Mouse (Mus musculus) hindbrain, embryonic 15.5 days (tissue): Measurements from ENCODE around the gene Fer1l4. TPM values are rescaled to one million over a fixed set of nuclear protein-coding genes. Genes with fewer than 3 reads are reported as not detected.
A peak's percentile ranks its signal among the peaks of the same experiment; 100 is the strongest.

ENCODE experiments used
- ATAC-seq: fragments of 200-750 bp; cut with Nextera tagmentation; 2 replicates; pipeline ENCODE4 v1.8.0; 2017; ENCODE audit warnings: low read depth, moderate number of reproducible peaks, moderate TSS enrichment; ENCODE audit not compliant: low FRiP score
- H3K27ac ChIP-seq: fragments of 300-500 bp; sonication (generic); replicated peaks from 2 replicates; pipeline ENCODE4 v1.5.1; 2015; ENCODE audit warnings: mild to moderate bottlenecking, inconsistent platforms
- H3K27me3 ChIP-seq: fragments of 300-500 bp; sonication (generic); 2 replicates; pipeline ENCODE4 v1.6.1; 2015; ENCODE audit warnings: control low read depth, inconsistent platforms
- H3K36me3 ChIP-seq: fragments of 300-500 bp; sonication (generic); 2 replicates; pipeline ENCODE4 v1.6.1; 2015; ENCODE audit warnings: control low read depth, inconsistent platforms
- H3K4me1 ChIP-seq: fragments of 300-500 bp; sonication (generic); replicated peaks from 2 replicates; pipeline ENCODE4 v1.6.1; 2015; ENCODE audit warnings: control low read depth, inconsistent platforms
- H3K4me2 ChIP-seq: fragments of 300-500 bp; sonication (generic); 2 replicates; pipeline ENCODE4 v1.6.1; 2015; ENCODE audit warnings: moderate library complexity, mild to moderate bottlenecking, inconsistent platforms
- H3K4me3 ChIP-seq: fragments of 300-500 bp; sonication (generic); 2 replicates; pipeline ENCODE4 v1.5.1; 2015; ENCODE audit warnings: mild to moderate bottlenecking, inconsistent platforms
- H3K9ac ChIP-seq: fragments of 300-500 bp; sonication (generic); 2 replicates; pipeline ENCODE4 v1.6.1; 2015; ENCODE audit warnings: inconsistent platforms
- H3K9me3 ChIP-seq: fragments of 300-500 bp; sonication (generic); 2 replicates; pipeline ENCODE4 v1.6.1; 2016; ENCODE audit warnings: control low read depth, inconsistent platforms
- WGBS: fragments of 180-500 bp; shearing (Covaris S2); methylation state at CpG from one replicate; pipeline ENCODE4 v1.1.7; 2015; 5-methylcytosine and 5-hydroxymethylcytosine counted together
- polyA plus RNA-seq: library from polyadenylated mRNA; unstranded; fragments of >200 nt; fragmentation: Nextera tagmentation; extraction: Ambion mirVana; gene quantifications from 2 replicates; pipeline ENCODE4 v1.2.1, GENCODE M21; 2015

The Fer1l4 gene
- polyA plus RNA-seq, 1 experiment from 2014 or later: not detected

DNA sequence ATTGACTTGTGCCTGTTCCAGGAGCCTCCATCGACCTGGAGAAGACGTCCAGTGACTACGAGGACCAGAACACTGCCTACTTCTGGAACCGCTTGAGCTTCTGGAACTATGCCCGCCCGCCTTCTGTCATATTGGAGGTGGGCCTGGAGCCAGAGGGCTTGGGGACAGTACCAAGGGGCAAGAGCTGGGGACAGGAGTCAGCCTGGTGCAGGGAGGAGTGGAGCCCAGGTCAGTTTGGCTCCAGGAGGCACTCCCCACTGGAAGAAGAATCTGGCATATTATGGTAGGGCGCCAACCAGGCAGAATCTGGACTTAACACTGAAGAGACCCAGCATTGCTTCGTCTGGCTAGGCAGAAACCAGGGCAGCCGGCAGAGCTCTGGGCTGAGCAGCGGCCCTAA is 15.2 kb upstream of the Fer1l4 start:
- no peak overlapping the region for H3K4me2 ChIP-seq
- no peak overlapping the region for H3K4me3 ChIP-seq
- peaks cover 45% of the 10 kb centered on the region for H3K36me3 ChIP-seq
- H3K27me3 ChIP-seq: no peaks in the 10 kb centered on the region
- WGBS: 90% methylated on average over 10 of the region's 10 CpGs
- H3K9me3 ChIP-seq: no peaks in the 10 kb centered on the region
- ATAC-seq: no peak
- H3K9ac ChIP-seq: no peak overlapping the region
- H3K27ac ChIP-seq: no peak overlapping the region
- H3K4me1 ChIP-seq: peaks cover 17% of the 10 kb centered on the region

DNA sequence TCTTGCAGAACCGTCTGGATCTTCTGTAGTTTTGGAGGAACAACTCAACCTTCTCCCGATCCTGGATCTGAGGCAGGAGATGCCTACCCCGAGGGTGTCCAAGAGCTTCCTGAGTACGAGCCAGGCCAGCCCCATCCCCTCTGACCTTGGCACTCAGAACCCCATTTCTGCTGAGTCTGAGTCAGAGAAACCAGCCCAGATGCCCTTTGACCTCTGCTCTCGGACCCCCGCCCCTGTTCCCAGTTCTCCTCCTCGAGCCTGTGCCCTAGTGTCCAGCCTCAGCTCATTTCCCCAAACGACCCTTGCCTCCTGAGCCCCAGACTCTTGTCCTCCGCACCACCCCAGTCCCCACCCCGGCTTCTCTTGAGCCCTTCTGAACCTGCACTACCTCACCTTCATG is 13.4 kb upstream of the Fer1l4 start:
- Histone ChIP-seq H3K4me1 (peaks cover 17% of the 10 kb centered on the region), H3K4me3 (peak overlapping the region; percentile 79), H3K27ac (no peak overlapping the region), H3K4me2 (peak overlapping the region; percentile 95), H3K36me3 (peaks cover 29% of the 10 kb centered on the region), H3K9me3 (no peaks in the 10 kb centered on the region), H3K9ac (peak overlapping the region; percentile 72), H3K27me3 (no peaks in the 10 kb centered on the region)
- 31% methylated on average over 10 of the region's 10 CpGs for WGBS
- no peak; the same call in 1 of the 2 replicates for ATAC-seq

DNA sequence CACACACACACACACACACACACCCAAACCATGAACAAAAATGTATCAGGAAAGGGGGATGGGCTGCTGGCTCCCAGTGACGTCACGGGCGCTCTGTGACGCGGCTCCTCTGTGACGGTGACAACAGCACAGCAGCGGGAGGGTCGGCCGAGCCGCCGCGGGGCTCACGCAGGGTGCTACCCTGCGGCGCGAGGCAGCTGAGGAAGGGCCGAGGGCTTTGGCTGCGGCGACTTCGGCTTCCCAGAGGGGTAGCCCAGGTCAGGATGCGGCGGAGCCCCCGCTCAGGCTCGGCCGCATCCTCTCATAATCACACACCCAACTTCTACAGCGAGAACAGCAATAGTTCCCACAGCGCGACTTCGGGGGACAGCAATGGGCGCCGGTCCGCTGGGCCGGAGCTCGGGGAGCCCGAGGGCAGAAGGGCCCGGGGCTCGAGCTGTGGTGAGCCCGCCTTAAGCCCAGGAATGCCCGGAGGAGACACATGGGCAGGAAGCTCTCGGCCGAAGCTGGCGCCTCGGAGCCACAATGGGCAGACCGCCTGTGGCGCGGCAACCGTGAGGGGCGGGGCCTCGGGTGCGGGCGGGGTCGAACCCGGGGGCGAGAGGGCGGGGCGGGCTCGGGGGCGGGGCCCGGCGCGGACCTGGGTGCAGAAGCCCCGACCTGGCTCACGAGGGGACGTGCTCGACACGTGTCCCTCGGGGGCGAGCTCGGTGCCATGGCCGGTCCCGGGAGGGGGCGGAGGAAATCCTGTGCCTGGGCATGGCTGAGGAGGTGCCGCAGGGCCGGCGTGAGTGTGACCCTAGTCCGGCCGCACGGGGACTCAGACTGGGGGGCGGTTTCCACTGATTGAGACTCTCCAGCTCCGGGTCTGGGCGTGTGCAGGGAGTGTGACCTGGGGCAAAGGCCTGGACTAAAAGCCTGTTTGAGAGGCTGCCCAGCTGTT is 12.6 kb upstream of the Fer1l4 start, which contains the start of gene Spag4:
TSS of gene Spag4 (plus strand) at position 77 of the 943 bp plus-strand sequence.
- peak within 1 kb of the TSS; percentile 82 for H3K27ac ChIP-seq
- no peaks in the 10 kb centered on the region for H3K27me3 ChIP-seq
- peaks cover 22% of the 10 kb centered on the region for H3K36me3 ChIP-seq
- WGBS: under 1% methylated on average over 69 of the region's 81 CpGs
- peaks cover 17% of the 10 kb centered on the region for H3K4me1 ChIP-seq
- H3K9ac ChIP-seq: peak within 1 kb of the TSS; percentile 72
- H3K4me3 ChIP-seq: peak within 1 kb of the TSS; percentile 79
- H3K4me2 ChIP-seq: peak within 1 kb of the TSS; percentile 95
- H3K9me3 ChIP-seq: no peaks in the 10 kb centered on the region
- peak; percentile 80 for ATAC-seq

DNA sequence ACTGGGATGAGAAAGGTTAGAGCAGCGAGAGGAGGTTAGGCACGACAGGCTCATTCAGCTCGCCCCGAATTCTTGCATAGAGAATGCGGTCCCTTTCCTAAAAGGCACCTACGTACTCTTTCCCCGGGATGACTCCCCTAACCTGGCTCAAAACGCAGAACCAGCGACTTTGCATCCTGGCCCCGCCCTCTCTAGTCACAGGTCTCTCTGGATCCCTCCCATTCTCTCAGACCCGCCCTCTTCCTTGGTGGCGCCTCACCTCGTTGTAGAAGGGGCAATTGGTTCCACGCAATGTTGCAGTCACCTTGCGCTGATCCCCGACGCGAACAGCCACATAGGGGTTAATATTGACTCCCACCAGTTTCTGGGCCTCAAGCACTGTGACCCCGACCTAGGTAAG is 4.8 kb downstream of the Fer1l4 start:
- no peak for ATAC-seq
- H3K27me3 ChIP-seq: peaks cover 10% of the 10 kb centered on the region; the same call in 1 of the 2 replicates

DNA sequence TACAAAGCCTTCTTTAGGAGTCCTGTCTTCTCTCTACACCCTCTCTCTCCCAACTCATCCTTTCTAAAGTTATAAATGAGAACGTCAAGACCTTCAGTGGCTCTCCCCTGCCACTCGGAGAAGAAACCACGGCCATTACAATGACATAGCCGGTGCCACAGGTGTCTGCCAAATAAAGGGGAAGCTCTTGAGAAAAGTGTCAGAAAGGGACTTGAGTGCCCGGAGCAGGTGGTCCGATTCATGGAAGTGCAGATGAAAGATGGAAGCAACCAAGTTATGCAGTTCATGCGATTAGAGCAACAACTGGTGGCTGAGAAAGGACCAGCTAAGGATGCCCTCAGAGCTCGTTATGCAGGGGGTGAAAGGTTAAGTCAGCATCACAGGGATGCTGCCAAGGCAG is 9.8 kb downstream of the Fer1l4 start:
- no peak overlapping the region for H3K9ac ChIP-seq
- H3K4me2 ChIP-seq: no peak overlapping the region
- WGBS: 86% methylated on average over 8 of the region's 8 CpGs
- peaks cover 10% of the 10 kb centered on the region; the same call in 1 of the 2 replicates for H3K27me3 ChIP-seq
- no peak overlapping the region for H3K27ac ChIP-seq
- H3K4me3 ChIP-seq: no peak overlapping the region
- no peaks in the 10 kb centered on the region for H3K36me3 ChIP-seq
- H3K4me1 ChIP-seq: 0 out of 2 replicates have a peak, but pooled peaks cover 3% of the 10 kb centered on the region
- no peak for ATAC-seq
- H3K9me3 ChIP-seq: no peaks in the 10 kb centered on the region

More for the DNA sequence above, 4.8 kb downstream of the Fer1l4 start:
- H3K4me3 ChIP-seq: no peak overlapping the region
- H3K9ac ChIP-seq: no peak overlapping the region
- no peaks in the 10 kb centered on the region for H3K9me3 ChIP-seq
- 0 out of 2 replicates have a peak, but pooled peaks cover 5% of the 10 kb centered on the region for H3K4me1 ChIP-seq
- H3K36me3 ChIP-seq: no peaks in the 10 kb centered on the region
- H3K4me2 ChIP-seq: peak overlapping the region; percentile 31; the same call in 1 of the 2 replicates
- no peak overlapping the region for H3K27ac ChIP-seq
- 7% methylated on average over 19 of the region's 19 CpGs for WGBS

DNA sequence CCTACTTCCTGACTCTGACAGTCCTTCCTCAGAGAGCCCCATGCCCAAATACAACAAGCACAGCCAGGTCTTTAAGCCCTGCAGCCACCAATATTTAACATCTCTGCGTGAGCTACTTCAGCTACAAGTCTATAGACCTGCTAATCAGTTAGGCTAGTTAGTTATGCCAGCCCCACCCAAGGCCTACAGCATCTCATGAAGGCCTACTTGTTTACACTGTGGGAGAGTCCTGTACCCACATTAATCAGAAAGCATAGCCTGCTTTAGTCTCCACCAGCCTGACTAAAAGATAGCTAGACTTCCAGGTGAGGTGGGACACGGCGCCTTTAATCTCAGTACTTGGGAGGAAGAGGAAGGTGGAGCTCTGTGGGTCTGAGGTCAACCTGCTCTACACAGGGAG is 13.4 kb downstream of the Fer1l4 start:
- no peak for ATAC-seq
- no peak overlapping the region for H3K27ac ChIP-seq
- no peak overlapping the region for H3K9ac ChIP-seq
- H3K27me3 ChIP-seq: no peaks in the 10 kb centered on the region
- H3K4me2 ChIP-seq: no peak overlapping the region
- 97% methylated on average over 3 of the region's 3 CpGs for WGBS
- H3K4me1 ChIP-seq: no peaks in the 10 kb centered on the region
- no peak overlapping the region for H3K4me3 ChIP-seq
- H3K9me3 ChIP-seq: no peaks in the 10 kb centered on the region
- no peaks in the 10 kb centered on the region for H3K36me3 ChIP-seq

DNA sequence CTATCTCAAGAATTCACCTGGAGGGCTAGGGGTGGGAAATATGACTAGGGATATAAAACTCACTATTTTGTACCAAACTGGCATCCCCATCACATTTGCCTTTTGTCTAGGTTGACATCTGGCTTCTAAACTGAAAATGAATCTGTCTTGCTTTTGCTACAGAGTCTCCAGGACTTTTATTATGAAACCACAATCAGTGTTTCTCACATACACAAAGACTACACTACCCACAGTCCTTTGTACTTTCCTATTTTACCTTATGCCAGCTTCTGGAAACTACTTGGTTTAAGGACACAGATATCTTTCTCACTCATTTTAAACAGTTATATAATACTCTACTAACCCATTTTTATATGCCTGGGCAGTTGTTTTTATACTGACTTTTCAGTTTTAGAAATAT is 27.3 kb downstream of the Fer1l4 start:
- Histone ChIP-seq H3K9ac (no peak overlapping the region), H3K9me3 (no peaks in the 10 kb centered on the region), H3K4me2 (no peak overlapping the region), H3K27ac (no peak overlapping the region), H3K4me3 (no peak overlapping the region), H3K27me3 (no peaks in the 10 kb centered on the region), H3K36me3 (no peaks in the 10 kb centered on the region), H3K4me1 (no peaks in the 10 kb centered on the region)
- ATAC-seq: no peak

DNA sequence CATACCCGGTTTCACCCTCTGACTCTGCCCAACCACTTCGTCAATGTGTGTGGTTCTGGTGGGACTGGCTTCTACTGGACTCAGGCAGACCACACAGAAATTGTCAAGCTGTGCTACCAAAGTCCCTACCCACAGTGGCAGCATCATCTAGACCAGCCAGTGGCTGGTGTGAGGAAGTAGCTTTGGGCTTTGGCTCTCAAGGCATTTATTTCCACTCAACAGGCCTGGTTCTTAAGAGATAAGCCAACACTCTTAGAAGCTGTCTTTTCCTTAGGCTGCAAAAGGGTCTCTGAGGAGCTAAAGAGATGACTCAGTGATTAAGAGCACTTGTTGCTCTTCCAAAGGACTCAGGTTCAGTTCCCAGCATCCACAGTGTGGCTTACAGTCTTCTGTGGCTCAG is 31.0 kb downstream of the Fer1l4 start:
- no peak overlapping the region for H3K27ac ChIP-seq
- ATAC-seq: no peak
- 90% methylated on average over 2 of the region's 2 CpGs for WGBS

DNA sequence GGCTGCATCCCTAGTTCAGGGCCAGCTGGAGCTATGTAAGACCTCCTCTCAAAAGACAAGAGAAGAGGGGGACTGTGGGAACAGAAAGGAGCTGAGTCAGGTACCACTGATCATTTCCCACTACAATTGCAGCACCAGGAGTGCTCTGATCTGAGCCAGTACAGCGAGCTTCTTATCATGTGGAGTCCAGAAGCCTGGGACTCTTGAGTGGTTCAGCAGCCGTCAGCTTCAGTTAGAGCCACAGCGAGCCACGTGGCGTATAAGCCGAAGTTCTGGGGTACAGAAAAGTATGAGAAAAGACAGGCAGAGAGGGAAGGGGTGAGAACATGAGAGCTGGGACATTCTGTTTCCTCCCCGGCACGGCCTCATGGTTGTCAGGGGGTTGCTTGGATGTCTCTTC is 31.5 kb downstream of the Fer1l4 start:
- ATAC-seq: no peak

More for the DNA sequence above, 31.0 kb downstream of the Fer1l4 start:
- no peak overlapping the region for H3K4me2 ChIP-seq
- peaks cover 26% of the 10 kb centered on the region for H3K36me3 ChIP-seq
- H3K9me3 ChIP-seq: no peaks in the 10 kb centered on the region
- no peak overlapping the region for H3K9ac ChIP-seq
- H3K4me3 ChIP-seq: no peak overlapping the region
- H3K4me1 ChIP-seq: no peaks in the 10 kb centered on the region
- H3K27me3 ChIP-seq: no peaks in the 10 kb centered on the region

DNA sequence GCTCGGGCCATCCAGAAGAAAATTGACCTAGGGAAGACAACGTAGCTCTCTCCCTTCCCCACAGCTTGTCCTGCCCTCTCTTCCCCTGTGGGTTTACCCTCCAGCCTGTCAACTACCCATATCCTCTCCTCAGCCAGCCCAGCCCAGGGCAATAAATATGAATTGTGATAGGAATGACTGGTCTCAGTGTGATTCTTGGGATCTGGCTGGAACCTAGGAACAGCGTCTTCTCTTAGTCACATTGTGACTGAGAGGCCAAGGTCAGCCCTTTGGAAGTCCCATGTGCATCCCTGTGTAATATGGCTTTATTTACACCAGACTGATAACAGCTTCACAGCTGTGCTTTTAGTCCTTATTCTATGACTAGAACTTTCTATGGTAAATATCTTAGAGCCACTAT is 34.6 kb downstream of the Fer1l4 start:
- Histone ChIP-seq H3K9me3 (no peaks in the 10 kb centered on the region), H3K36me3 (peaks cover 62% of the 10 kb centered on the region), H3K4me2 (no peak overlapping the region), H3K27me3 (no peaks in the 10 kb centered on the region), H3K27ac (no peak overlapping the region), H3K4me1 (no peaks in the 10 kb centered on the region), H3K9ac (no peak overlapping the region), H3K4me3 (no peak overlapping the region)
- no peak for ATAC-seq
- WGBS: 95% methylated on average over 3 of the region's 3 CpGs

More for the DNA sequence above, 31.5 kb downstream of the Fer1l4 start:
- Histone ChIP-seq H3K36me3 (peaks cover 31% of the 10 kb centered on the region), H3K27me3 (no peaks in the 10 kb centered on the region), H3K9me3 (no peaks in the 10 kb centered on the region), H3K4me1 (no peaks in the 10 kb centered on the region), H3K4me3 (no peak overlapping the region), H3K9ac (no peak overlapping the region), H3K27ac (no peak overlapping the region), H3K4me2 (no peak overlapping the region)
- WGBS: 90% methylated on average over 8 of the region's 8 CpGs

DNA sequence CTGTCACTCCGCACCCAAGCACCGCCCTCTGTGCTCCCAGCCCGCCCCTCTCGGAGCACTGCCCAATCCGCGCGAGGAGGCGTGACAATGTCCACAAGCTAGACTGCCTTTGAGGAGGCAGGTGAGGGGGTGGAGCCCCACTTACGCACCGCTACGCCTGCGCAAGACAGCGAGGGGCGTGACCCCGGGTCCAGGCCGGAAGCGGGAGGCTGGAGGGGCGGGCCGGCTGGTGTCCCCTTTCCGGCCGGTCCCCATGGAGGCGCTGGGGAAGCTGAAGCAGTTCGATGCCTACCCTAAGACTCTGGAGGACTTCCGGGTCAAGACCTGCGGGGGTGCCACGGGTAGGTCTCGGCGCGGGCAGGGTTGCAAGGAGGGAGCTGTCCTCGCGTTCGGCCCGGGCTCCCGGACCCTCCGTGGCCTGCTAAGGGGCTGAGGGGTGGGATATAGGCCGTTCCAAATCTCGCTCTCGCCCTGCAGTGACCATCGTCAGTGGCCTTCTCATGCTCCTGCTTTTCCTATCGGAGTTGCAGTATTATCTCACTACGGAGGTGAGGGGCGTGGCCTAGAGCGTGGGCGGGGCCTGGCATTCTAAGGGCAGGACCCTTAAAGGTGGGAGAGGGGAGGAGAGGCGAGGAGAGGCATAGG is 44.7 kb downstream of the Fer1l4 start, which contains the start of the genes 6430550D23Rik and Ergic3:
TSS of gene 6430550D23Rik (minus strand) at position 90 of the 645 bp plus-strand sequence.
TSS of gene Ergic3 (plus strand) at position 158 of the 645 bp plus-strand sequence.
- H3K4me2 ChIP-seq: peak within 1 kb of the TSS; percentile 68
- peak within 1 kb of the TSS; percentile 60 for H3K4me3 ChIP-seq
- H3K27me3 ChIP-seq: no peaks in the 10 kb centered on the region
- H3K4me1 ChIP-seq: peaks cover 16% of the 10 kb centered on the region
- peaks cover 33% of the 10 kb centered on the region for H3K36me3 ChIP-seq
- H3K9ac ChIP-seq: peak within 1 kb of the TSS; percentile 68
- 0% methylated on average over 42 of the region's 45 CpGs for WGBS
- peak; percentile 99 for ATAC-seq
- H3K9me3 ChIP-seq: no peaks in the 10 kb centered on the region
- H3K27ac ChIP-seq: peak within 1 kb of the TSS; percentile 66

DNA sequence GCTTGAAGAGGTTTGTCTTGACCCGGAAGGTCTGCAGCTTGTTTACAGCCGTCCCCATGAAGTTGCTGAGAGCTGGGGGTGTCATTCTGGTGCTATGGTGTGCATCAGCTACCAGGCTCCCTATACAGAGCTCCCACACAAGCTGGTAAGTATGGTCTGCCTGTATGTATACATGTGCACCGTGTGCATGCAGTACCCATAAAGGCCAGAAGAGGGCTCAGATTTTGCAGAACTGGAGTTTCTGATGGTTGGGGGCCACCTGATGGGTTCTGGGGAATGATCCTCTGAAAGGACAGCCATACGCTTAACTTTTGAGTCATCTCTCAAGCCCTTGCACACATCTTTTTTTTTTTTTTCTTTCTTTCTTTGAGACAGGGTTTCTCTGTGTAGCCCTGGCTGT is 47.4 kb downstream of the Fer1l4 start:
- Histone ChIP-seq H3K9me3 (no peaks in the 10 kb centered on the region), H3K27ac (no peak overlapping the region), H3K9ac (no peak overlapping the region), H3K27me3 (no peaks in the 10 kb centered on the region), H3K36me3 (peaks cover 12% of the 10 kb centered on the region), H3K4me2 (no peak overlapping the region), H3K4me1 (peaks cover 16% of the 10 kb centered on the region), H3K4me3 (no peak overlapping the region)
- ATAC-seq: no peak
- 91% methylated on average over 4 of the region's 4 CpGs for WGBS
